Mouse (Mus musculus): ENCODE measurements around the gene Gpx3. TPM values are rescaled to one million over a fixed set of nuclear protein-coding genes. Genes with fewer than 3 reads are reported as not detected.
"Not testable (repeated sequence)": the region's sequence is repeated elsewhere in the genome, so short reads cannot be mapped to it uniquely, and the experiment has no call there.

Gene Gpx3
- polyA plus RNA-seq (2012; rRNA removed): 4.1 and 5.9 TPM in 2 replicates

- H3K4me3 ChIP-seq (ENCODE audit: insufficient read depth, low read length): peak within 1 kb of the TSS; percentile 22
- TF ChIP-seq CTCF (IDR thresholded peaks at IDR 0.05; ENCODE audit: extremely low read depth, insufficient read depth, low read length): no peak
- no peak for TF ChIP-seq POLR2A (IDR thresholded peaks at IDR 0.05; ENCODE audit: extremely low read depth, insufficient read depth, low read length)
- no peak within 1 kb of the TSS for H3K27ac ChIP-seq (ENCODE audit: insufficient read depth, low read length)
- H3K4me1 ChIP-seq (ENCODE audit: control insufficient read depth, insufficient read depth, low read length): no peaks in the 10 kb centered on the region; the same call in 1 of the 2 replicates
Observed at GRCm38 (mm10) chr11:54902333-54903323, at the start of gene Gpx3. TSS of gene Gpx3 (plus strand) at chr11:54902453.

GRCm38 (mm10) chr11:54858880-54859279, 43.4 kb upstream of the Gpx3 start:
- not testable (repeated sequence) for H3K4me3 ChIP-seq (ENCODE audit: insufficient read depth, low read length)

GRCm38 (mm10) chr11:54859322-54860165, 42.7 kb upstream of the Gpx3 start:
- H3K4me3 ChIP-seq (ENCODE audit: insufficient read depth, low read length): peak overlapping the region; percentile 76
- peak overlapping the region; percentile 83; the same call in 1 of the 2 replicates for H3K27ac ChIP-seq (ENCODE audit: insufficient read depth, low read length)
- peak; percentile 53 for TF ChIP-seq CTCF (IDR thresholded peaks at IDR 0.05; ENCODE audit: extremely low read depth, insufficient read depth, low read length)
- TF ChIP-seq POLR2A (IDR thresholded peaks at IDR 0.05; ENCODE audit: extremely low read depth, insufficient read depth, low read length): no peak
- no peaks in the 10 kb centered on the region for H3K4me1 ChIP-seq (ENCODE audit: control insufficient read depth, insufficient read depth, low read length)

More at GRCm38 (mm10) chr11:54858880-54859279, 43.4 kb upstream of the Gpx3 start:
- H3K4me1 ChIP-seq (ENCODE audit: control insufficient read depth, insufficient read depth, low read length); H3K27ac ChIP-seq (ENCODE audit: insufficient read depth, low read length): not testable (repeated sequence)

GRCm38 (mm10) chr11:54860256-54861038, 41.8 kb upstream of the Gpx3 start, which contains the start of gene Lyrm7:
TSS of gene Lyrm7 (minus strand) at chr11:54860916.
- H3K27ac ChIP-seq (ENCODE audit: insufficient read depth, low read length): peak within 1 kb of the TSS; percentile 84

GRCm38 (mm10) chr11:54861471-54862420, 40.5 kb upstream of the Gpx3 start:
- H3K4me1 ChIP-seq (ENCODE audit: control insufficient read depth, insufficient read depth, low read length): no peaks in the 10 kb centered on the region
- TF ChIP-seq CTCF (IDR thresholded peaks at IDR 0.05; ENCODE audit: extremely low read depth, insufficient read depth, low read length) (no peak), POLR2A (IDR thresholded peaks at IDR 0.05; ENCODE audit: extremely low read depth, insufficient read depth, low read length) (no peak)
- no peak overlapping the region for H3K4me3 ChIP-seq (ENCODE audit: insufficient read depth, low read length)
- H3K27ac ChIP-seq (ENCODE audit: insufficient read depth, low read length): no peak overlapping the region

More at GRCm38 (mm10) chr11:54860256-54861038, 41.8 kb upstream of the Gpx3 start, which contains the start of gene Lyrm7:
- H3K4me3 ChIP-seq (ENCODE audit: insufficient read depth, low read length): peak within 1 kb of the TSS; percentile 76
- TF ChIP-seq CTCF (IDR thresholded peaks at IDR 0.05; ENCODE audit: extremely low read depth, insufficient read depth, low read length) (no peak), POLR2A (IDR thresholded peaks at IDR 0.05; ENCODE audit: extremely low read depth, insufficient read depth, low read length) (peak; percentile 79)
- no peaks in the 10 kb centered on the region for H3K4me1 ChIP-seq (ENCODE audit: control insufficient read depth, insufficient read depth, low read length)

- Histone ChIP-seq H3K4me3 (ENCODE audit: insufficient read depth, low read length) (no peak overlapping the region), H3K4me1 (ENCODE audit: control insufficient read depth, insufficient read depth, low read length) (no peaks in the 10 kb centered on the region), H3K27ac (ENCODE audit: insufficient read depth, low read length) (no peak overlapping the region)
- TF ChIP-seq CTCF (IDR thresholded peaks at IDR 0.05; ENCODE audit: extremely low read depth, insufficient read depth, low read length): peak; percentile 93
- TF ChIP-seq POLR2A (IDR thresholded peaks at IDR 0.05; ENCODE audit: extremely low read depth, insufficient read depth, low read length): no peak
Observed at GRCm38 (mm10) chr11:54862621-54863520, 39.4 kb upstream of the Gpx3 start.

- no peak for TF ChIP-seq POLR2A (IDR thresholded peaks at IDR 0.05; ENCODE audit: extremely low read depth, insufficient read depth, low read length)
- TF ChIP-seq CTCF (IDR thresholded peaks at IDR 0.05; ENCODE audit: extremely low read depth, insufficient read depth, low read length): no peak
- H3K4me1 ChIP-seq (ENCODE audit: control insufficient read depth, insufficient read depth, low read length): peaks cover 6% of the 10 kb centered on the region
- H3K4me3 ChIP-seq (ENCODE audit: insufficient read depth, low read length): peak overlapping the region; percentile 75
- no peak overlapping the region for H3K27ac ChIP-seq (ENCODE audit: insufficient read depth, low read length)
Observed at GRCm38 (mm10) chr11:54865330-54866085, 36.7 kb upstream of the Gpx3 start.
